Mouse (Mus musculus) MEL (cell line): ENCODE data around the gene Rnf212. TPM values are rescaled to one million over a fixed set of nuclear protein-coding genes. Genes with fewer than 3 reads are reported as not detected.

ENCODE experiments used
- DNase-seq: peaks from one replicate; pipeline ENCODE4 v3.0.0; 2011; ENCODE audit warnings: low read depth, low spot score
- H3K27ac ChIP-seq: 2 replicates; pipeline ENCODE4 v1.5.1; 2012; ENCODE audit warnings: low read depth, mild to moderate bottlenecking, control low read depth, low read length, moderate library complexity; ENCODE audit not compliant: control insufficient read depth
- H3K27me3 ChIP-seq, 2 experiments: fragments of 150-350 bp in 1 of 2; sonication (generic) in 1 of 2; 2 replicates each; pipeline ENCODE4 v1.6.1; 2012; ENCODE audit warnings: low read length in 2 of 2, mild to moderate bottlenecking in 2 of 2, improper control_type of control experiment in 1 of 2, moderate library complexity in 1 of 2; ENCODE audit not compliant: insufficient read depth in 2 of 2, control insufficient read depth in 1 of 2
- H3K36me3 ChIP-seq, 2 experiments: 2 replicates each; pipeline ENCODE4 v1.6.1; 2012 to 2014; ENCODE audit warnings: low read length in 2 of 2, improper control_type of control experiment in 1 of 2, inconsistent platforms in 1 of 2, mild to moderate bottlenecking in 1 of 2; ENCODE audit not compliant: insufficient read depth in 2 of 2, control insufficient read depth in 1 of 2
- H3K4me1 ChIP-seq, 2 experiments: fragments of 150-350 bp in 1 of 2; sonication (generic) in 1 of 2; 2 replicates each; pipeline ENCODE4 v1.6.1; 2012; ENCODE audit warnings: low read length in 2 of 2, improper control_type of control experiment in 1 of 2, mild to moderate bottlenecking in 1 of 2; ENCODE audit not compliant: insufficient read depth in 2 of 2, control insufficient read depth in 1 of 2
- H3K4me3 ChIP-seq, 2 experiments: fragments of 150-350 bp in 1 of 2; sonication (generic) in 1 of 2; 2 replicates each; pipeline ENCODE4 v1.5.1; 2012; ENCODE audit warnings: low read depth in 2 of 2, low read length in 2 of 2, mild to moderate bottlenecking in 2 of 2, moderate library complexity in 2 of 2, control low read depth in 1 of 2, improper control_type of control experiment in 1 of 2; ENCODE audit not compliant: control insufficient read depth in 1 of 2, insufficient read depth in 1 of 2
- H3K79me2 ChIP-seq: 2 replicates; pipeline ENCODE4 v1.6.1; 2012; ENCODE audit warnings: mild to moderate bottlenecking, low read length, moderate library complexity; ENCODE audit not compliant: control insufficient read depth, poor library complexity, insufficient read depth
- H3K9ac ChIP-seq: 2 replicates; pipeline ENCODE4 v1.6.1; 2012; ENCODE audit warnings: low read depth, mild to moderate bottlenecking, control low read depth, low read length, moderate library complexity; ENCODE audit not compliant: control insufficient read depth, poor library complexity, severe bottlenecking
- H3K9me3 ChIP-seq: fragments of 150-350 bp; sonication (generic); replicated peaks from 2 replicates; pipeline ENCODE4 v1.6.1; 2012; ENCODE audit warnings: mild to moderate bottlenecking, low read length, improper control_type of control experiment, moderate library complexity; ENCODE audit not compliant: insufficient read depth
- BHLHE40 ChIP-seq: IDR thresholded peaks from 2 replicates; pipeline ENCODE4 v1.6.1; 2012; ENCODE audit warnings: low read depth, mild to moderate bottlenecking, inconsistent platforms, low read length, improper control_type of control experiment, borderline replicate concordance
- CHD1 ChIP-seq: IDR thresholded peaks from 2 replicates; pipeline ENCODE4 v1.6.1; 2012; ENCODE audit warnings: low read depth, mild to moderate bottlenecking, inconsistent platforms, low read length, improper control_type of control experiment
- CHD2 ChIP-seq: IDR thresholded peaks from 2 replicates; pipeline ENCODE4 v1.6.1; 2011; ENCODE audit warnings: low read length, improper control_type of control experiment
- CTCF ChIP-seq, 3 experiments: IDR thresholded peaks in 2 of 3; conservative IDR thresholded peaks in 1 of 3; 2 replicates each; pipeline ENCODE4 v1.5.1; 2011 to 2012; ENCODE audit warnings: low read length in 3 of 3, low read depth in 2 of 3, mild to moderate bottlenecking in 2 of 3, improper control_type of control experiment in 1 of 3, inconsistent platforms in 1 of 3, mixed read lengths in 1 of 3, moderate library complexity in 1 of 3; ENCODE audit not compliant: control insufficient read depth in 1 of 3, insufficient read depth in 1 of 3, poor library complexity in 1 of 3, severe bottlenecking in 1 of 3
- EP300 ChIP-seq, 2 experiments: IDR thresholded peaks; 2 replicates each; pipeline ENCODE4 v1.6.1; 2011; ENCODE audit warnings: improper control_type of control experiment in 2 of 2, low read length in 2 of 2, low read depth in 1 of 2, mild to moderate bottlenecking in 1 of 2
- ETS1 ChIP-seq: IDR thresholded peaks from 2 replicates; pipeline ENCODE4 v1.6.1; 2012; ENCODE audit warnings: low read depth, mild to moderate bottlenecking, inconsistent platforms, low read length, improper control_type of control experiment, moderate library complexity
- GABPA ChIP-seq: IDR thresholded peaks from 2 replicates; pipeline ENCODE4 v1.6.1; 2012; ENCODE audit warnings: low read depth, mild to moderate bottlenecking, inconsistent platforms, low read length, improper control_type of control experiment, moderate library complexity
- JUND ChIP-seq: IDR thresholded peaks from 2 replicates; pipeline ENCODE4 v1.6.1; 2011; ENCODE audit warnings: low read depth, mild to moderate bottlenecking, improper control_type of control experiment, low read length
- KAT2A ChIP-seq: conservative IDR thresholded peaks from 2 replicates; pipeline ENCODE4 v1.6.1; 2012; ENCODE audit warnings: low read depth, low read length, improper control_type of control experiment, inconsistent platforms
- MAFK ChIP-seq: IDR thresholded peaks from 2 replicates; pipeline ENCODE4 v1.6.1; 2011; ENCODE audit warnings: low read depth, mild to moderate bottlenecking, low read length, improper control_type of control experiment, borderline replicate concordance
- MAZ ChIP-seq: IDR thresholded peaks from 2 replicates; pipeline ENCODE4 v1.6.1; 2012; ENCODE audit warnings: low read depth, mild to moderate bottlenecking, inconsistent platforms, low read length, improper control_type of control experiment
- MYB ChIP-seq: IDR thresholded peaks from 2 replicates; pipeline ENCODE4 v1.6.1; 2011; ENCODE audit warnings: mild to moderate bottlenecking, low read depth, low read length, improper control_type of control experiment
- NRF1 ChIP-seq: IDR thresholded peaks from 2 replicates; pipeline ENCODE4 v1.6.1; 2014; ENCODE audit warnings: low read depth, mild to moderate bottlenecking, inconsistent platforms, low read length, improper control_type of control experiment, moderate library complexity; ENCODE audit not compliant: poor library complexity, insufficient read depth, severe bottlenecking
- POLR2A ChIP-seq, 2 experiments: IDR thresholded peaks; 2 replicates each; pipeline ENCODE4 v1.6.1; 2011 to 2012; ENCODE audit warnings: low read length in 2 of 2, mild to moderate bottlenecking in 2 of 2, control low read depth in 1 of 2, improper control_type of control experiment in 1 of 2, low read depth in 1 of 2, moderate library complexity in 1 of 2; ENCODE audit not compliant: control insufficient read depth in 1 of 2, insufficient read depth in 1 of 2, poor library complexity in 1 of 2
- POLR2AphosphoS2 ChIP-seq: IDR thresholded peaks from 2 replicates; pipeline ENCODE4 v1.6.1; 2011; ENCODE audit warnings: low read length, improper control_type of control experiment
- POLR2AphosphoS5 ChIP-seq: IDR thresholded peaks from 2 replicates; pipeline ENCODE4 v1.6.1; 2012; ENCODE audit warnings: low read depth, borderline replicate concordance, mild to moderate bottlenecking, inconsistent platforms, low read length, moderate library complexity, mixed read lengths
- RAD21 ChIP-seq: IDR thresholded peaks from 2 replicates; pipeline ENCODE4 v1.6.1; 2011; ENCODE audit warnings: mild to moderate bottlenecking, low read depth, low read length, improper control_type of control experiment
- RCOR1 ChIP-seq: IDR thresholded peaks from 2 replicates; pipeline ENCODE4 v1.6.1; 2012; ENCODE audit warnings: low read depth, mild to moderate bottlenecking, inconsistent platforms, low read length, improper control_type of control experiment
- SIN3A ChIP-seq: IDR thresholded peaks from 2 replicates; pipeline ENCODE4 v1.6.1; 2012; ENCODE audit warnings: low read length, improper control_type of control experiment, inconsistent platforms
- SMC3 ChIP-seq: IDR thresholded peaks from 2 replicates; pipeline ENCODE4 v1.6.1; 2011; ENCODE audit warnings: low read depth, low read length, improper control_type of control experiment
- TAL1 ChIP-seq: IDR thresholded peaks from 2 replicates; pipeline ENCODE4 v1.6.1; 2012; ENCODE audit warnings: mild to moderate bottlenecking, inconsistent platforms, low read length, moderate library complexity, mixed read lengths
- UBTF ChIP-seq: IDR thresholded peaks from 2 replicates; pipeline ENCODE4 v1.6.1; 2012; ENCODE audit warnings: low read depth, mild to moderate bottlenecking, inconsistent platforms, low read length, improper control_type of control experiment, moderate library complexity, borderline replicate concordance; ENCODE audit not compliant: insufficient read depth
- USF1 ChIP-seq: IDR thresholded peaks from 2 replicates; pipeline ENCODE4 v1.6.1; 2014; ENCODE audit warnings: low read depth, mild to moderate bottlenecking, inconsistent platforms, low read length, improper control_type of control experiment, moderate library complexity
- USF2 ChIP-seq, 2 experiments: IDR thresholded peaks; 2 replicates each; pipeline ENCODE4 v1.6.1; 2011 to 2012; ENCODE audit warnings: improper control_type of control experiment in 2 of 2, low read length in 2 of 2, borderline replicate concordance in 1 of 2, inconsistent platforms in 1 of 2, low read depth in 1 of 2, mild to moderate bottlenecking in 1 of 2; ENCODE audit not compliant: insufficient read depth in 1 of 2
- ZMIZ1 ChIP-seq: IDR thresholded peaks from 2 replicates; pipeline ENCODE4 v1.6.1; 2012; ENCODE audit warnings: low read depth, mild to moderate bottlenecking, inconsistent platforms, low read length, improper control_type of control experiment, moderate library complexity
- polyA plus RNA-seq, 2 experiments: library from polyadenylated mRNA; stranded (reverse) in 1 of 2; unstranded in 1 of 2; fragments of >175 nt in 1 of 2; fragments of >200 nt in 1 of 2; gene quantifications; 2 replicates each; pipeline versions ENCODE4 v1.2.1 to v1.2.4; 2012; ENCODE audit warnings: low replicate concordance in 2 of 2, low read depth in 1 of 2; ENCODE audit not compliant: insufficient read length in 2 of 2, insufficient read depth in 1 of 2, missing spikeins in 1 of 2
- total RNA-seq: library from RNA; depleted of rRNA; stranded (reverse); fragments of 300-350 nt; gene quantifications from 2 replicates; pipeline ENCODE4 v1.2.3, GENCODE M21; 2012

Gene Rnf212
- total and polyA plus RNA-seq, 3 experiments: 0.46 to 0.58 TPM; not detected in 1

- no peak for TF ChIP-seq NRF1
- TF ChIP-seq CTCF (IDR thresholded peaks at IDR 0.05 in 2 of 3, conservative IDR thresholded peaks at IDR 0.05 in 1 of 3; ENCODE audit: control insufficient read depth in 1 of 3, insufficient read depth in 1 of 3, low read depth in 2 of 3, low read length in 3 of 3, poor library complexity in 1 of 3, severe bottlenecking in 1 of 3): peak; percentile 86 to 95 (median 94)
- TF ChIP-seq EP300 (IDR thresholded peaks at IDR 0.05; ENCODE audit: low read depth in 1 of 2, low read length in 2 of 2): no peak
- no peak for TF ChIP-seq POLR2AphosphoS5
- no peak for TF ChIP-seq CHD2
- TF ChIP-seq MYB: no peak
- TF ChIP-seq POLR2A (IDR thresholded peaks at IDR 0.05; ENCODE audit: control insufficient read depth in 1 of 2, insufficient read depth in 1 of 2, low read depth in 1 of 2, low read length in 2 of 2, poor library complexity in 1 of 2): no peak
- TF ChIP-seq KAT2A: no peak
- TF ChIP-seq BHLHE40: no peak
- TF ChIP-seq SMC3: peak; percentile 87
Observed at GRCm38 (mm10) chr5:108726557-108727248, 48.1 kb downstream of the Rnf212 start (continued).

GRCm38 (mm10) chr5:108724006-108724405, 50.8 kb downstream of the Rnf212 start:
- H3K9me3 ChIP-seq: no peaks in the 10 kb centered on the region

GRCm38 (mm10) chr5:108719761-108720160, 55.0 kb downstream of the Rnf212 start:
- Histone ChIP-seq H3K4me1 (no peaks in the 10 kb centered on the region), H3K79me2 (no peaks in the 10 kb centered on the region), H3K27ac (no peak overlapping the region), H3K9me3 (no peaks in the 10 kb centered on the region), H3K4me3 (no peak overlapping the region), H3K36me3 (no peaks in the 10 kb centered on the region), H3K27me3 (no peaks in the 10 kb centered on the region), H3K9ac (no peak overlapping the region)
- DNase-seq: no peak
- TF ChIP-seq POLR2A (IDR thresholded peaks at IDR 0.05; ENCODE audit: control insufficient read depth in 1 of 2, insufficient read depth in 1 of 2, low read depth in 1 of 2, low read length in 2 of 2, poor library complexity in 1 of 2) (no peak), GABPA (no peak), MYB (no peak)

More at GRCm38 (mm10) chr5:108724006-108724405, 50.8 kb downstream of the Rnf212 start:
- no peak for DNase-seq
- H3K36me3 ChIP-seq: no peaks in the 10 kb centered on the region
- H3K79me2 ChIP-seq: no peaks in the 10 kb centered on the region
- H3K27me3 ChIP-seq: no peaks in the 10 kb centered on the region
- no peak overlapping the region for H3K4me3 ChIP-seq
- no peaks in the 10 kb centered on the region for H3K4me1 ChIP-seq
- TF ChIP-seq CTCF (IDR thresholded peaks at IDR 0.05 in 2 of 3, conservative IDR thresholded peaks at IDR 0.05 in 1 of 3; ENCODE audit: control insufficient read depth in 1 of 3, insufficient read depth in 1 of 3, low read depth in 2 of 3, low read length in 3 of 3, poor library complexity in 1 of 3, severe bottlenecking in 1 of 3) (no peak), RCOR1 (no peak), USF2 (IDR thresholded peaks at IDR 0.05; ENCODE audit: borderline replicate concordance in 1 of 2, insufficient read depth in 1 of 2, low read depth in 1 of 2, low read length in 2 of 2) (no peak), RAD21 (no peak), CHD1 (no peak), GABPA (no peak), UBTF (no peak), KAT2A (no peak), MAFK (no peak), ETS1 (no peak), ZMIZ1 (no peak), POLR2A (IDR thresholded peaks at IDR 0.05; ENCODE audit: control insufficient read depth in 1 of 2, insufficient read depth in 1 of 2, low read depth in 1 of 2, low read length in 2 of 2, poor library complexity in 1 of 2) (no peak), SIN3A (no peak), TAL1 (no peak), CHD2 (no peak), MAZ (no peak), USF1 (no peak), JUND (no peak), POLR2AphosphoS2 (no peak)
- H3K27ac ChIP-seq: no peak overlapping the region
- no peak overlapping the region for H3K9ac ChIP-seq
